Mouse (Mus musculus) myocyte (in vitro differentiated cells): Measurements from ENCODE around the gene Rnf151.

ENCODE experiments used
- MAX ChIP-seq: IDR thresholded peaks from one replicate; pipeline ENCODE4 v1.6.1; 2011; ENCODE audit warnings: low read depth, mild to moderate bottlenecking, control low read depth
- POLR2A ChIP-seq: IDR thresholded peaks from one replicate; pipeline ENCODE4 v1.6.1; 2011; ENCODE audit warnings: low read depth, mild to moderate bottlenecking, control low read depth, moderate library complexity; ENCODE audit not compliant: insufficient read length

GRCm38 (mm10) chr17:24752415-24753394 lies 34.8 kb upstream of the Rnf151 start, which contains the start of gene Hs3st6:
- TF ChIP-seq POLR2A (no peak), MAX (no peak)
